Mouse (Mus musculus) retina, embryonic 14.5 days (tissue): ENCODE measurements around the gene Mllt1.

Experiments
- DNase-seq: peaks from one replicate; pipeline ENCODE4 v3.0.0-alpha.2; 2015; ENCODE audit warnings: low spot score

Gene Mllt1

DNA sequence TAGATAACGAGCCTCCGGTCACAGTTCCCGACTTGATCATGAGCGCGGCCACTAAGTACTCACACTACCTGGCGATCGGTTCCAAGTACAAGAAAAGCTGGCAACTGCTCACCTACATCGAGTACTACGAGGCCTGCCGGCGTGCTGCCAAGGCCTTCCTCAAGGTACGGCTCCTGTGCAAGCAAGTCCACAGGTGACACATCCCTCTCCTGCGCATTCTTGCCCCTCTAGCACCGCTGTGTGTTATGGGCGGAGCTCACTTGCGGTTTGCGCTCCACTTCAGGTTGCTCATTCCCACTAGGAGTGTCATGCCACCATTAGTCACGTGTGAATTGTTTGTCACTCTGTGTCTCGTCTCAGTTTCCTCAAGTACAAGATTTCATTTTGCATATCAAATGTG, 57.8 kb downstream of the Mllt1 start:
- no peak for DNase-seq

DNA sequence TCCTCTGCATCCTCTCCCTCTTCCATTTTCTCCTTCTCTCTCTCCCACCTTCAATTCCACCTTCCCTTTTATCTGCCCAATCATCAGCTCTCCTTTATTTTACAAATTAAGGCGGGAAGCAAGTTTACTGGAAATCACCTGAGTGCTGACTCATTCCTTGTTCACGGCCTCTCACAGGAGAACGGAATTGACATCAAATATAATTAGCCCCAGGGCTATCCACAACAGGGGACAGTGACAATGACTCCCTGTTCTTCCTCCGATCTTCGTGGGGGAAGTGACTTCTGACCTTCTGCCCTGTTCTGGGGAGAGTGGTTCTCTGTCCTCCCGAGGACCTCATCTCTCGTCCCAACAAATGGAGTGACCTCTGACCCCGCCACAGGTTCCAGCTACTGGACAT, 58.2 kb downstream of the Mllt1 start:
- DNase-seq = no peak

DNA sequence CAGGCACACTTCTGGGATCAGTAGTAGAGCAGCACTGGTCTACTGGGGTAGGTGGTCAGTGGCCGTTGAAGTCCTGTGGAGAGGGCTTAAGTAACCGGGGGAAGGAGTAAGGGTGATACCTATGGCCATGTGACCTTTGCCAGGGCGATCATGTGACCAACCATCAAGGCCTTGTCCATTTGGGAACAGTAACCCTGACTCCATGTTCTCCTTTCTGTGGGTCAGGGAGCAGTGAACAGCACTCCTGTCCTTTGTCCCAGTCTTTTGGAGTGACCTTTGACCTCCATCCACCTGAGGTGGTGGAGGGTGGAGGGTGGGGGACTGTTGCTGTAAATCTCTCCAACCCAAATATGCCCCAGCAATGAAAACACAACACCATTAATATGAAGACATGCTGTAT, 58.8 kb downstream of the Mllt1 start:
- DNase-seq = no peak

DNA sequence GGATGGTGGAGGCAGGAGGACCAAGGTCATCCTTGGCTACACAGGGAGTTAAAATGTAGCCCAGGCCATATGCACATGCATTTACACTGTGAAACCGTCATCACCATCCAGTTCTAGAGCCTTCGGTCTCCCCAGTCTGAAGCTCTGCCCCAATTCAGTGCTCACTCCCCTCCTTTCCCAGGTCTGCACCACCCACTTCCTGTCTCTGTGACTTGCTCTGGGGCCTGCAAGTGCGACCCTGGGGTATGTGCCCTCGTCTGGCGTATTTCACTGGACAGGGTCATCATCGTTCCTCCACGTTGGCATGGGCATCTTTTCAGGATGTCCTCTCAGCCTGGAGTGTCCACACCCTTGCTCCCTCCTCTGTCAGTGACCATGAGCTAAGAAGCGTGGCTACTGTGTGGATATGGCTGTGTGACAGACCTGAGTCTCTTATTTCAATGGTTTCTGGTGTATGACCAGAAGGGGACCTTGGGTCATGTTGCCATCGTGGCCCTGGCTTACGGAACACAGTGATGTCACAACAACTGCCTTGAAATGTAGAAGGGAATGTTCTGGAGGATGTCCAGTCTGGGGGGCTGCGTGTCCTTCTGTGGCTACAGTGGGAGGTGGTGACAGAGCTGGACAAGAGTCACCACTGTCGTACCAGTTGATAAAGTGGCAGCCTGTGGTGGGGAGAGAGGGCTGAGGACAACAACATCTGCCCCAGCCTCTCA, 60.1 kb downstream of the Mllt1 start, which contains the start of gene 1700061G19Rik:
Gene 1700061G19Rik (plus strand): TSS at position 542 of the 716 bp plus-strand sequence.
- DNase-seq = no peak

DNA sequence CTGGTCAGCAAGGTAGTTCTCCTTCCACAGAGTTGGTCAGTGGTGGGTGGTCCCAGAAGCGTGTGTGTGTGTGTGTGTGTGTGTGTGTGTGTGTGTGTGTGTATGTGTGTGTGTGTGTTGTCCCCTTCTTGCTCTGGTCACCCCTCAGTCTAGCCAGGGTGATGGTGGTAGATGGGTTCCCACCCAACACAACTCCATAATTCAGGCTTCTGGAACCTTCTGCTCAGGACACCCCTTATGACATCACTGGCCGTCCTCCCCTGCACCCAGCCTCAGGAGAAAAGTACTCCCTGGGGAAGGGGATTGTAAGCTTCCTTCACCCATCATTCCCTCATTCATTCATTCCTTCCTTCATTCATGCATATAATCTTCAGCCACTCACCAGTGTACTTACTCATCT, 61.0 kb downstream of the Mllt1 start, which contains the start of gene Acsbg2:
Gene Acsbg2 (minus strand): TSS at position 211 of the 400 bp plus-strand sequence.
- DNase-seq = no peak

DNA sequence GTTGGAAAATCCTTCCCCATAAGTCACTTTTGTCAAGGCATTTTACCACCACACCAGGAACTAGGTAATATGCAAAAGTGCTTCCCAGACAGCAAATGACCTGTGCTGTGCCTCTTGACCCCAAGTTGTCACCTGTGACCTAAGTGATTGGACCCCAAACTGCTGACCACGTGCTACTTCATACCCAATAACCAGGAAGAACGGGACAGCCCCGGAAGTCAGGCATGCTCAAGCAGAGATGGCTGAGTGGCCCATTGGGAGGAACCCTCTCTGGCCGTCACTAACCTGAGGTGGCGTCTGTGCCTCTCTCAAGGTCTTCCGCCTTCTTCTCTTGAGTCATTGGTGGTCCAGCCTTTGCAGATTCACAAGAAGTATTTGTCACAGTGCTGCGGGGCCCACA, 62.7 kb downstream of the Mllt1 start:
- DNase-seq = no peak

DNA sequence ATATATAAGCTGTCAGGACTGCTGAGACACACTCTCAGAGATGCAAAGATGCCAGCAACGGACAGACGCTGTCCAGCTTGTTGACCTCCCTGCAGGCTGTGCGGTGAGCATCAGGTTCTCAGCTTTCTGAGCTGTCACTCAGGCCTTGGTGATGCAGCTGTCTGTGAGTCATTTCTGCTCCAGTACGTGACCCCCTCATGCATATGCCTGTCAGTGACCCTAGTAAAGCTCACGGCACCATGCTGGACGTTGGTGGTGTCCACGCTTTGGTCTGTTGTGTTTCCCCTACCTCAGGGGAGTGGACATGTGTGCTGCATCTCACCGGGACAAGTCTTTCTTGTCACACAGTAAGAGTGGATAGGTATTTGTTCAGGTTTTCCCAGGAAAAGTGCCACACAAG, 63.4 kb downstream of the Mllt1 start:
- DNase-seq = no peak

DNA sequence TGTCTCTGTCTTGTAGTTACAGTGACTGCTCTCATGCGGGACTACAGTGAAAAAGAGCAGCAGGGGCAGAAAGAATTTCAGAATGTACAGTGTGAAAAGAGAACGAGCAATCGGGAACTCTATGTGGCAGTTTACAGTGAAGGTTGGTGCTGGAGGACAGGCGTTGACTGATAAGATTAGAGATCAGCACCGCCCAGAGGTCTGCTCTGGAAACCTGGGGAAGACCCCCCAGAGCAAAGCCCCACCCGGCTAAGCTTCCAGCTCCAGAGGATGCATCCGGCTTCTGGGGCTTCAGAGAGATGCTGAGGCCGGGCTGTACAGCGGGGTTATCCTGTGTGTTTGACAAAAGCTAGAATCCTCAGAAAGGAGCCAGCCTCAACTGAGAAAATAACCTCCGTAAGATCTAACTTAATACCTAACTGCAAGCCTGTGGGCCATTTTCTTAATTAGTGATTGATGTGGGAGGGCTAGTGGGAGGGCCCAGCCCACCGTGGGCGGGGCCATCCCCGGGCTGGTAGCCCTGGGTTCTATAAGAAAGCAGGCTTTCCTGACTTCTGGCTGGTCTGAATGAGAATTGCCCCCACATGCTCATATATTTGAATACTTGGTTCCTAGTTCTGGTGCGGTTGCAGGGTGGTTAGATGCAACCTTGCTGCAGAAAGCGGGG, 64.8 kb downstream of the Mllt1 start:
- DNase-seq = no peak

DNA sequence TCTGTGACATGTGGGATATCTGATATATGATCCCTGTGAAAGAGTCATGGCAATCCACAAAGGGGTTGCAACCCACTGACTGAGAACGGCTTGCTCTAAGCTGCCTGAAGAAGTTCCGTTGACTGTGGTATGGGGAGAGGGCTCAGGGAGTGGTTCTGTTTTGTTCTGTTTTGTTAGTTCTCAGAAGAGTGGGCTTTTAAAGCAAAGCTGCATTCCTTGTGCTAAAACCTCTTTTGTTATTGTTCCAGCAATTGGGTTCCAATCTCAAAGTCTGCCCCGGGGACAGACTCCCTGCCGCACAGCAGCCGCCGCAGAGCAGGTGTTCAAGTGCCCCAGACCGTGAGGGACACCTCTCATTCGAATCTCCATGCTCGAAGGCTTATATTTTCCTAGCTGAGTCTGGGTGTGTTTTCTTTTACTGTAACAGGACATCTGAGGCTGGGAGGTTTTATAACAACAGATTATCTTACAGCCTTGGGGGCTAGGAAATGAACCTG, 65.7 kb downstream of the Mllt1 start:
- no peak for DNase-seq

DNA sequence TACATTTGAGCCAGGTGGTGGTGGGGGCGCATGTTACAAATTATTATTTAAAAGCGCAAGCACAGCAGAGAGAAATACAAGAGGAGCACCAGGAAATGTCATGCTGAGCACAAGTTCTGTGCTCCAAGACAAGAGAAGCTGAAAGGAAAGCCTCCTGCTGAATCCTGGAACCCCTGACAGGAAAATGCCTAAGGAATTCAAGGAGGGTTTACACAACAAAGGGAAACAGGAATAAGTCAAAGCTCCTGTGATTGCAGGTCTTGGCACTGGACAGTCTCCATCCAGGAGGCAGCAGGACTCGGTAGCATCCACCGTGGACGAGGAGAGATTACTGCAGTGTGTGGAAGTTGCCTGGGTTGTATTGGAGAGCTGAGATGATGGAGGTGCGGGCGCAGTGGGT, 69.1 kb downstream of the Mllt1 start:
- no peak for DNase-seq

DNA sequence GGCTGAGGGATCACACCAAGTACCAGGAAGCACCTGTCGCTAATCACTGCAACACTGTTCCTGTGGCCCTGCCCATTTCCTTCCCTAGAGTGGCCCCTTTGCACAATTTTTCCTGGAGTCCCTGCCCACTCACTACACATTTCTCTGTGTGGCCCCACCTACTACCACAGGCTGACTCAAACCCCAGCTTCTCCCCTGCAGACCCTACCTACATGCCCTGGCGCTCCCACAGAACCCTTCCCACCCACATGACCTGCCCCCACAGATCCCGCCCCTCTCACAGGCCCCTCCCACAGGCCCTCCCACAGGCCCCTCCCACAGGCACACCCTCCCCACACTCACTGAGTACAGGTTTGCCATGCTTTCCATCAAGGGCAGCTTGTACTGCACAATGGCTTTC, 74.0 kb downstream of the Mllt1 start:
- DNase-seq = no peak

DNA sequence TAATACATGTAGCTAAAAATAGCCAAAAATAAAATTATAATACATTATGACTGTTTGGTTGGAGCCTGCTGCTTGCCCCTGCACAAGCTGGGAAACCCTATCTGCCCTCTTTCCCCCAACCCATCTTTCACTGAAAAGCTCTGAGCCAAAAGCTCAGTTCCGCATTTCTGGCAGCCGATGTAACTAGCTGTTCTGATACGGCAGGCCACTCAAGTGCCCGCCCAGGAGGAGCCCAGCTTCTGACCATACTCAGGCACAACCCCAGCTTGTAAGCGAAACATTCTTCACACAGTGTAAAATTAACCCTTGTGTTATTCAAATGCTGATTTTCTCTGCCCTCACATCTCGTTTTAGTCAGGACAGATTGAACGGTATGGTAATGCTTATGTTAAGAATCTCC, 76.3 kb downstream of the Mllt1 start:
- no peak for DNase-seq

DNA sequence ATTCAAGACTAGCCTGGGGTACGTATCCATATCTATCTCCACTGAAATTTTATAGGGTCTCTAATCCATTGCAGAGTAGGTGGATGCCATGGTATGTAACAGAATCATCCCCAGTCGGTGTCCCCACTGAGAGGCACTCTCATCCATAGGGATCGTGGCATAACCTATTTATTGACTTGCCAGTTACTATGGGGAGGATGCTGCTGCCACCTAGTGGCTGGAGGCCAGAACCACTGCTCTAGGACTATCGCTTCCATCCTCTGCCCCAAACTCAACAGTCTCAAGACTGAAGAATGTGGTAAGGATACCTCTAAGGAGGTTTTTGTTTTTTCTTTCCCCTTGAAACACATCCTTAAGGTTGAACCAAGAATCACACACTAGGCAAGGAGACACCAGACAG, 77.0 kb downstream of the Mllt1 start:
- peak; percentile 84 for DNase-seq

DNA sequence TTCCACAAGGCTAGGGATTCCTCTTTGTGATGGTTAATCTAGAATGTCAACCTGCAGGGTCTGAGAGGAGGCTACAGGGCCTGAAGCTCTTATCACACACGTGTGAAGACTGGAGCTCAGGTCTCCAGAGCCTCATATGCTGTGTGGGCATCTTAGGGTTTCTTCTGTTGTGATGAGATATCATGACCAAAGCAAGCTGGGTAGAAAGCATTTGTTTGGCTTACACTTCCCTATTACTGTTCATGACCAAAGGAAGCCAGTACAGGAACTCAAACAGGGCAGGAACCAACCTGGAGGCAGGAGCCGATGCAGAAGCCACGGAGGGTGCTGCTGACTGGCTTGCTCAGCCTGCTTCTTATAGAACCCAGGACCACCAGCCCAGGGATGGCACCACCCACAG, 79.8 kb downstream of the Mllt1 start:
- DNase-seq = no peak

DNA sequence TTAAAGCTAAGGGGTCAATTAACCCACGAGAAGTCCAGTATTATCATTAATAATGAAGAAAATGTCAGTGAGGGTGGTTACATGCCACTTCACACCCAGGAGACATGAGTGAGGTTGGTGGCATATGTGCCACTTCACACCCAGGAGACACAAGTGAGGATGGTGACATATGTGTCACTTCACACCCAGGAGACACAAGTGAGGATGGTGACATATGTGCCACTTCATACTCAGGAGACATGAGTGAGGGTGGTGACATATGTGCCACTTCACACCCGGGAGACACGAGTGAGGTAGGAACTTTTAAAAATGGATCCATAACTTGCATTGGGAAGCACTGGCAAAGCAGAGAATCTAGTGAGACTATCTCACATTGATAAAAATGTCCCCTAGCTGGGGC, 84.0 kb downstream of the Mllt1 start:
- DNase-seq = no peak

DNA sequence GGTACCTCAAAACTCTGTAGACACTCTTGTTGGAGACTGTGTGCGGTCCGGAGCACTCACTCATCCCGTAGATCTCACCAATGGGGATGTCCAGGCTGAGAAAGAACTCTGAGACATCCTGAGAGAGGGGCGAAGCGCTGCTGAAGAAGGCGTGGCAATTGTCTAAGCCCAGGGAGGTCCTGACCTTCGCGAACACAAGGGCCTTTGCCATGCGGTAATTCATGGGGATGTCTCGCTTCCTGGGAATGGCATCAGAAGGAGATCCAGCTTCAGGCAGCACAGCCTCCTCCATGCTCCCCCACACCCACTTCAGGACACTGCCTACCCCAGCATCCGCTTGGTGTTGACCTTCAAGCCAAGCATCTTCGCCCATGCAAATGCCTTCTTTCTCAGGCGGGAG, 85.5 kb downstream of the Mllt1 start:
- no peak for DNase-seq

DNA sequence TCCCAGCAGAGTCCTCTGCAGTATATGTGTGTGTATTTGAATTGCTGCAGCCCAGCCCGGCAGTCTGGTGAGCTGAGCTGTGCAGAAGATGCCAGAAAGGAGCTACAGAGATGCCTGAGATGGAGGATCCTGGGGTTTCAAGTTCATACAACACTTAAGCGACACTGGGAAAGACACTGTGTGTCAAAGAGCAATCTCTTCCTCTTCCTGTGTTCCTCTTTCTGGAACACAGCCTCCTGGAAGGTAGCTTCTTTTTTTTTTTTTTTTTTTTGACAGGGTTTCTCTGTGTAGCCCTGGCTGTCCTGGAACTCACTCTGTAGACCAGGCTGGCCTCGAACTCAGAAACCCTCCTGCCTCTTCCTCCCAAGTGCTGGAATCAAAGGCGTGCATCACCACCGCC, 86.4 kb downstream of the Mllt1 start:
- DNase-seq = no peak

DNA sequence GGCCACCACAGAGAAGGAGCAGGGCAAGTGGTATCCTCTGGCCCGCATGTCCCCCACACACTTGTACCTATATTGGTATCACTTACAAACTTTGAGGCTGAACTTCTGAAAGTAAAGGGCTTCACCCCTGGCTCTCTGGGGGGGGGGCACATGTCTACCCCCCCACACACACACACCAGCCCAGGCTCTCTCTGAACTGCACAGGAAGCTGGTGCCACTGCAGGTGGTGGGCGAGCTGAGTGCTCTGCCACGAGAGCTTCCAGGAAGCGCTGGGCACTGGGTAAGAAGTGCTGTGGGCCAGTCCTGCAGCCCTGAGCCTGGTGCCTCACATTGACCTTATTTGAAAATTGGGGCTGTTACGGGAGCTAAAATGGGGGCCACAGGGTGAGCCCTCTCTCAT, 91.5 kb downstream of the Mllt1 start:
- DNase-seq = no peak
